Mouse (Mus musculus) midbrain, embryonic 14.5 days (tissue): ENCODE results near the gene Gpatch8. TPM values are rescaled to one million over a fixed set of nuclear protein-coding genes. Genes with fewer than 3 reads are reported as not detected.

Experiments
- ATAC-seq: fragments of 200-750 bp; cut with Nextera tagmentation; 2 replicates; pipeline ENCODE4 v1.8.0; 2017; ENCODE audit warnings: moderate number of reproducible peaks, moderate library complexity; ENCODE audit not compliant: low FRiP score, low TSS enrichment
- DNase-seq: peaks from one replicate; pipeline ENCODE4 v3.0.0-alpha.2; 2015
- H3K27ac ChIP-seq: fragments of 300-500 bp; sonication (generic); replicated peaks from 2 replicates; pipeline ENCODE4 v1.5.1; 2014; ENCODE audit warnings: mild to moderate bottlenecking, low read depth, low read length, moderate library complexity
- H3K27me3 ChIP-seq: fragments of 300-500 bp; sonication (generic); 2 replicates; pipeline ENCODE4 v1.6.1; 2014; ENCODE audit warnings: low read length, control low read depth, mixed read lengths; ENCODE audit not compliant: control insufficient read depth, insufficient read depth
- H3K36me3 ChIP-seq: fragments of 300-500 bp; sonication (generic); 2 replicates; pipeline ENCODE4 v1.6.1; 2014; ENCODE audit warnings: low read length, control low read depth; ENCODE audit not compliant: control insufficient read depth, insufficient read depth
- H3K4me1 ChIP-seq: fragments of 300-500 bp; sonication (generic); 2 replicates; pipeline ENCODE4 v1.6.1; 2014; ENCODE audit warnings: mild to moderate bottlenecking, antibody characterized with exemption, low read length, control low read depth; ENCODE audit not compliant: control insufficient read depth, insufficient read depth
- H3K4me2 ChIP-seq: fragments of 300-500 bp; sonication (generic); 2 replicates; pipeline ENCODE4 v1.6.1; 2014; ENCODE audit warnings: mild to moderate bottlenecking, low read length, moderate library complexity
- H3K4me3 ChIP-seq: fragments of 300-500 bp; sonication (generic); replicated peaks from 2 replicates; pipeline ENCODE4 v1.5.1; 2014; ENCODE audit warnings: low read depth, low read length
- H3K9ac ChIP-seq: fragments of 300-500 bp; sonication (generic); replicated peaks from 2 replicates; pipeline ENCODE4 v1.6.1; 2014; ENCODE audit warnings: mild to moderate bottlenecking, low read length, moderate library complexity
- H3K9me3 ChIP-seq: fragments of 300-500 bp; sonication (generic); 2 replicates; pipeline ENCODE4 v1.6.1; 2016; ENCODE audit warnings: low read length, control low read depth, mixed read lengths; ENCODE audit not compliant: control insufficient read depth
- WGBS: fragments of 180-500 bp; shearing (Covaris S2); extraction: QIAGEN DNeasy Blood & Tissue Kit; methylation state at CpG from one replicate; pipeline ENCODE4 v1.1.7; 2014; 5-methylcytosine and 5-hydroxymethylcytosine counted together
- polyA plus RNA-seq: library from polyadenylated mRNA; unstranded; fragments of >200 nt; fragmentation: Nextera tagmentation; extraction: Ambion mirVana; gene quantifications from 2 replicates; pipeline ENCODE4 v1.2.1, GENCODE M21; 2014

The Gpatch8 gene
- polyA plus RNA-seq, 1 experiment from 2014 or later = 58.4 TPM

DNA sequence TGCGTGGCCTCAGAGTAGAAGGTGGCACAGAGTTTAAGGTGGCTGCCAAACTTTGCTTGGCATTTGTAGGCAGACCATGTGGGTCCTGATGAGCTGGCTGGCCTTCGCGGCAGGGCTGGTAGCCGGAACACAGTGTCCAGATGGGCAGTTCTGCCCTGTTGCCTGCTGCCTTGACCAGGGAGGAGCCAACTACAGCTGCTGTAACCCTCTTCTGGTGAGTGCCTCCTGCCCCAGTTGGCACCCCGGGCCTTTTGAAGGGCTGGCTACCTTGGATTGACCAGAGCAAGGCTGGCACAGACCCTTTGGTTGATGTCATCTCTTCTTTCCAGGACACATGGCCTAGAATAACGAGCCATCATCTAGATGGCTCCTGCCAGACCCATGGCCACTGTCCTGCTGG, 123.3 kb downstream of the Gpatch8 start:
- no peaks in the 10 kb centered on the region for H3K9me3 ChIP-seq
- 92% methylated on average over 6 of the region's 6 CpGs for WGBS
- no peaks in the 10 kb centered on the region for H3K27me3 ChIP-seq
- peaks cover 16% of the 10 kb centered on the region for H3K4me1 ChIP-seq
- no peak for ATAC-seq
- no peak overlapping the region for H3K4me2 ChIP-seq
- H3K9ac ChIP-seq = no peak overlapping the region
- H3K4me3 ChIP-seq = no peak overlapping the region
- no peak overlapping the region for H3K27ac ChIP-seq
- no peak for DNase-seq
- H3K36me3 ChIP-seq = peaks cover 44% of the 10 kb centered on the region

DNA sequence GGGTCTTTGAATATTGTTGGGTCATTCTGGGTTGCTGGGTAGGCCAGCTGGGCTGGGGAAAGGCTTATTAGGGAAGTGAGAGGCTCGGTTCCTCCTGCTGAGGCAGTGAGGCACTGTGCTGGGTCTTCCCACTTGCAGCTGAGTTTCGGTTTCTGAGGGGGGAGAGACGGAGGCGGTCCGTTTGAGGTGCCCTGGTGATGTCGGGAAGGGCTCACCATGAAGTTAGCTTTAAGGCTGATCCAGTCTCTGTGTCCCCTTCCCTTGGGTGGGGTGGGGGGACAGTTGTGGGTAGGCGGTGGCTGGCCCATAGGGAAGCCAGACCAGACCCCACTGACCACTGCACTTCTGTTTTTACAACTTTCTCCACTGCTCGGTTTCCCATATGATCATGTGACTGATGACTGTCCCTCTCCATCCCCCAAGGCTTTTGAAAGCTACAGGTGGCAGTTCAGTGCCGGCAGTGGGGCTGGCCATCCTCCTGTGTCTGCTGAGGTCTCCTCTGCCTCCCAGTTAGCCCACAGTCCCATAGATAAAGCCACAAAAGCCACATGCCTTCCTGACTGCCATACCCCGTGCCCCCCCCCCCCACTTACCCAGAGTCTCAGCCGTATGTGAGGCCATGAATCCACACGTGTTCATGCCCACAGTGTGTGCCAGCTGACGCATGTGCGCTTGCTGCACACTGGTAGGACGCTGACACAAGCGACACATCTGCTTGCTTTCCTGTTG, 123.9 kb downstream of the Gpatch8 start:
- 69% methylated on average over 16 of the region's 16 CpGs for WGBS
- Histone ChIP-seq H3K4me3 (no peak overlapping the region), H3K4me1 (peaks cover 10% of the 10 kb centered on the region), H3K27ac (no peak overlapping the region), H3K27me3 (no peaks in the 10 kb centered on the region), H3K36me3 (peaks cover 38% of the 10 kb centered on the region), H3K4me2 (no peak overlapping the region), H3K9me3 (no peaks in the 10 kb centered on the region), H3K9ac (no peak overlapping the region)
- ATAC-seq (no peak), DNase-seq (no peak)

DNA sequence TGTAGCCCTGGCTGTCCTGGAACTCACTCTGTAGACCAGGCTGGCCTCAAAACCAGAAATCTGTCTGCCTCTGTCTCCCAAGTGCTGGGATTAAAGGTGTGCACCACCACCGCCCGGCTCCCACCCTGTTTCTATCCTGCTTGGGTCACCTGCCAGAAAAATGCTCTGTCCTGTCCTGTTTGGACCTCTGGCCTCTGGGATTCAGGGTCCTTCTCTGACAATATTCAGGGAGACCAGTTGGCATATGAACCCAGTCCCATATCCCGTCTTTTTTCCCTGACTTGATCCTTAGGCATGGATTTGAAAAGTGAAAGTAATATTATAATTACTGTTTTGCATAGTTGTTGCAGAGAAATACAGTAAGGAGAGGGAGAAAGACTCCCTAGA, 124.5 kb downstream of the Gpatch8 start:
- H3K27ac ChIP-seq = no peak overlapping the region
- H3K9me3 ChIP-seq = no peaks in the 10 kb centered on the region
- no peak overlapping the region for H3K4me2 ChIP-seq
- 87% methylated on average over 3 of the region's 3 CpGs for WGBS
- ATAC-seq (no peak), DNase-seq (no peak)
- no peaks in the 10 kb centered on the region for H3K27me3 ChIP-seq
- peaks cover 32% of the 10 kb centered on the region for H3K36me3 ChIP-seq
- H3K9ac ChIP-seq = no peak overlapping the region
- H3K4me1 ChIP-seq = peaks cover 7% of the 10 kb centered on the region; the same call in 1 of the 2 replicates
- no peak overlapping the region for H3K4me3 ChIP-seq

DNA sequence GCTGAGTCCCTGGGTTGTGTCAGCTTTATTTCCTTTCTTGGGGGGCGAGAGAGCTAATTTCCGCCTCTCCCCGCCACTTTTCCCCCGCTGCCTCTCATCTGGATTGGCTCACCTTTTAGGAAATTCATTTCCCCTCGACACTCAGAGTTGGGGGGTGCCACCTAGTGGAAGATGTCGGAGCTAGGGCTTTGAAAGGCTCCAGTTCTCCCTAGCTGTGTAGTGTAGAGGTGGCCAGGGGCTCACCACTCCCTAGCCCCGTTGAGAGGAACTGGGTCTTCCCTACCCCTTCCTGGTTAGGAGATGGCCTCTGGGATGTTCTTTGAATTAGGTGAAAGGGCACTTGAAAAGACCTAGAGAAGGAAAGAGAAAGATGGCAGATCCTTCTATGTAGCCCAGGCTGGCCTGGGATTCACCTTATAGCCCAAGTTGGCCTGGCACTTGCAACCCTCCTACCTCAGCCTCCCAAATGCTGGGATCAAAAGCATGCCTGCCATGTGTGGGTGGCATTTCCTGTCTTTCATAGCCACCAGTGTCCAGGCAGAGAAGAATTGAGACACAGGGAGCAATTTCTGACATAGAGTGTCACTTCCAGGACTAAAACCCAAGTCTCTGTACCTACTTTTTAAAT, 125.1 kb downstream of the Gpatch8 start:
- DNase-seq (peak; percentile 93), ATAC-seq (peak; percentile 44; the same call in 1 of the 2 replicates)
- H3K4me1 ChIP-seq = peaks cover 7% of the 10 kb centered on the region; the same call in 1 of the 2 replicates
- 0% methylated on average over 7 of the region's 7 CpGs for WGBS
- H3K4me2 ChIP-seq = peak overlapping the region; percentile 93
- H3K27me3 ChIP-seq = no peaks in the 10 kb centered on the region
- peak overlapping the region; percentile 63; the same call in 1 of the 2 replicates for H3K27ac ChIP-seq
- H3K4me3 ChIP-seq = peak overlapping the region; percentile 41
- H3K9ac ChIP-seq = peak overlapping the region; percentile 42
- no peaks in the 10 kb centered on the region for H3K9me3 ChIP-seq
- H3K36me3 ChIP-seq = peaks cover 26% of the 10 kb centered on the region

DNA sequence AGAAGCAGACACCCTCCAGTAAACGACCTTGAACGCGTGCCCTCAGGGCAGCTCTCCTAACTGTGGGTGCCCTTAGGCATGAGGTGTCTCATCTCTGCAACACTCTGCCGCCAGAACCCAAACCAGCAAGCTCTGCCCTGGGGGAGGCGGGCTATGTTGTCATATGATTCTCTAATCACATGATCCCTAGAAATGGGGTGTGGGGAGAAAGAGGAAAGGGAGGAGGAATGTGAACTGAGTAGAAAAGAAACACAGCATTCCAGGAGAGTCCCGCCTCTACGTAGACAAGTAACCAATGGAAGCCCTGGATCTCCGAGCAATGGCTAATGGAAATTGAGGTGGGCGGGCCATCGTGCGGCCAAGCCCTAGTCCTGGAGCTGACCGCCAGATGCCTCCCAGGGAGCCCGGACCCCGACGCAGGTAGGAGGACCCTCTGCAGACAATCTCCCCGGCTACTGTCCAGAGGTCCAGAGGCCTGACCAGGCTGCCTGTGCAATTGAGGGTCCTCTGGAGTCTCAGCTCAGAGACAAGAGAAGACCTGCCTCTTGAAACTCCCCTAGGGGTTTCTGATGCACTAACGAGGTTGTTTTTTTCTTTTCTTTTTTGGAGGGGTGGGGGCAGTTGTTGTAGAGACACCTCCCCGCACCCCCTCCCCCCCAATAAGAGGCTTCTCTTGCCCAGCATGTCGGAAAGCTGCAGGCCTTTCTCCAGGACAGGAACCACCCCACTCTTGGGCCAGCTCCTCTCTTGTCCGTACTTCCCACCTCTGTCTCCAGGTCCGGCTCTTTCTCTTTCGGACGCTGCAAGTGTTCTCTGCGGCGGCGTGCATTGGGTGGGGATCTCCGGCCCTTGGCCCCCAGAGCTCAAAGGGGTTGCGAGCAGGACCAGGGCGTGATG, 125.8 kb downstream of the Gpatch8 start, which contains the start of gene Grn:
Gene Grn, plus strand, starts transcription at position 195 of the 897 bp plus-strand sequence.
- peaks cover 7% of the 10 kb centered on the region; the same call in 1 of the 2 replicates for H3K4me1 ChIP-seq
- H3K4me3 ChIP-seq = peak within 1 kb of the TSS; percentile 41
- peak within 1 kb of the TSS; percentile 63; the same call in 1 of the 2 replicates for H3K27ac ChIP-seq
- WGBS = under 1% methylated on average over 29 of the region's 29 CpGs
- DNase-seq (peak; percentile 94), ATAC-seq (peak; percentile 85)
- H3K27me3 ChIP-seq = no peaks in the 10 kb centered on the region
- no peaks in the 10 kb centered on the region for H3K9me3 ChIP-seq
- H3K4me2 ChIP-seq = peak within 1 kb of the TSS; percentile 93
- peak within 1 kb of the TSS; percentile 42 for H3K9ac ChIP-seq
- H3K36me3 ChIP-seq = peaks cover 19% of the 10 kb centered on the region

DNA sequence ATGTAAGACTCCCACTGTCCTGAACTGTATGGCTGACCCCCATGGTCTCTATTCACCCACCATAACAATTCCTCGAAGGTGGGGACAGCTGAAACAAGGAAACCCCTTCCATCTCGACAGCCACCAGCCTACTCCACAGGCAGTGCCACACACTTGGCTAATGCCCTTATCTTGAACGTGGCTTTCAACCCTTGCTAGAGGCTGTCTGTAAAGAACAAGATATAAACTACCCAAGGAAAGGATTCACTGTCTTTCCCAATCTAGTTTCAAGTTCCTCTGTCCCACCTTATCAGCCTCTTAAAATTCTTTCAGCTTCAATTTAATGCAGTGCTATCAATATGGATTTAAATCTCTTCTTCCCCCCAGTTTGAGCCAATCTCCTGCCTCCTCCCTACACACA, 126.6 kb downstream of the Gpatch8 start:
- Histone ChIP-seq H3K9me3 (no peaks in the 10 kb centered on the region), H3K9ac (no peak overlapping the region), H3K4me2 (peak overlapping the region; percentile 93), H3K27me3 (no peaks in the 10 kb centered on the region), H3K36me3 (peaks cover 10% of the 10 kb centered on the region), H3K4me1 (peaks cover 7% of the 10 kb centered on the region; the same call in 1 of the 2 replicates), H3K27ac (no peak overlapping the region), H3K4me3 (peak overlapping the region; percentile 41)
- no peak for ATAC-seq
- DNase-seq = no peak
- WGBS = 51% methylated on average over 3 of the region's 3 CpGs

DNA sequence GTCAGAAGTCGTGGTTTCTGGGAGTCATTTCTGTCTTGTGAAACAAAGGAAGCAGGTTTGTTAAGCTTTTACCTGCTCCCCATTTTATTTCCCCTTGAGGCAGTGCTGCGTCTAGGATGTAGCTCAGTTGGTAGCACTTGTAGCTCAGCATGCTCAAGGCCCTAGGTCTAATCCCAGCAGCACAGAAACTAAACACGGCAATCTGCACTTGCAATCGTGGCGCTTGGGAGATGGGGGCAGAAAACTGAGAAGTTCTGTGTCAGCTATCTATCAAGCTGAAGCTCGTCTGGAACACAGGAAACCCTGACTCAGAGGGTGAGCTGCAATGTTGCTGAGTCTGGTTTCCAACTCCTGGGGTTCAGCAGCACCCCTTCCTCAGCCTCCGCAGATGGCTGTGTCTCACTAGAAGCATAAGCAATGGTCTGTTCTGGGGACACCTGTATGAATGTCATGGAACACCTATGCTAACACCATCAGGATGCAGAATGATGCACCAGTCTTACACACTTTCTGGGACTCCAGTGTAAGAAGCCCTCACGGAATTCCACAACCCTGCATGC, 127.1 kb downstream of the Gpatch8 start:
- H3K36me3 ChIP-seq = peaks cover 8% of the 10 kb centered on the region; the same call in 1 of the 2 replicates
- no peaks in the 10 kb centered on the region for H3K27me3 ChIP-seq
- peaks cover 7% of the 10 kb centered on the region; the same call in 1 of the 2 replicates for H3K4me1 ChIP-seq
- no peaks in the 10 kb centered on the region for H3K9me3 ChIP-seq
- no peak for DNase-seq
- H3K4me2 ChIP-seq = peak overlapping the region; percentile 93; the same call in 1 of the 2 replicates
- WGBS = 75% methylated on average over 8 of the region's 8 CpGs
- H3K27ac ChIP-seq = no peak overlapping the region
- ATAC-seq = no peak
- no peak overlapping the region for H3K4me3 ChIP-seq
- H3K9ac ChIP-seq = no peak overlapping the region
